Mouse (Mus musculus): ENCODE measurements around the gene Tbc1d17. TPM values are rescaled to one million over a fixed set of nuclear protein-coding genes. Genes with fewer than 3 reads are reported as not detected.
A peak's percentile ranks its signal among the peaks of the same experiment; 100 is the strongest.

The Tbc1d17 gene
- polyA plus RNA-seq (2016; fragmentation: Nextera tagmentation; extraction: Ambion mirVana) = 77.8 and 89.4 TPM in 2 replicates

GRCm38 (mm10) chr7:44848561-44849415 lies at the start of gene Tbc1d17, which contains the start of gene Akt1s1:
Gene Tbc1d17 (minus strand): TSS chr7:44849079.
Gene Akt1s1 (plus strand): TSS chr7:44848991.
- Histone ChIP-seq H3K27me3 (ENCODE audit: low read depth, poor library complexity, severe bottlenecking) (no peaks in the 10 kb centered on the region), H3K36me3 (peaks cover 53% of the 10 kb centered on the region), H3K27ac (replicated peaks) (peak within 1 kb of the TSS; percentile 97), H3K9me3 (replicated peaks) (no peaks in the 10 kb centered on the region), H3K4me3 (peak within 1 kb of the TSS; percentile 85), H3K4me1 (peaks cover 43% of the 10 kb centered on the region)
- WGBS = under 1% methylated on average over 54 of the region's 54 CpGs
- DNase-seq (ENCODE audit: low spot score) = peak; percentile 96

GRCm38 (mm10) chr7:44898607-44899006 lies 49.7 kb upstream of the Tbc1d17 start:
- Histone ChIP-seq H3K4me1 (peaks cover 82% of the 10 kb centered on the region), H3K4me3 (peak overlapping the region; percentile 75), H3K9me3 (replicated peaks) (no peaks in the 10 kb centered on the region), H3K27ac (replicated peaks) (peak overlapping the region; percentile 69), H3K36me3 (peaks cover 53% of the 10 kb centered on the region), H3K27me3 (ENCODE audit: low read depth, poor library complexity, severe bottlenecking) (no peaks in the 10 kb centered on the region)
- 39% methylated on average over 19 of the region's 19 CpGs for WGBS
- peak; percentile 39 for DNase-seq (ENCODE audit: low spot score)

- WGBS = 44% methylated on average over 10 of the region's 10 CpGs
- H3K4me1 ChIP-seq = peaks cover 85% of the 10 kb centered on the region
- peaks cover 35% of the 10 kb centered on the region for H3K36me3 ChIP-seq
Measured at GRCm38 (mm10) chr7:44896499-44896898, 47.6 kb upstream of the Tbc1d17 start.

GRCm38 (mm10) chr7:44895593-44896434 lies 46.9 kb upstream of the Tbc1d17 start, which contains the start of gene Fuz:
Gene Fuz (plus strand): TSS chr7:44896079.
- Histone ChIP-seq H3K36me3 (peaks cover 36% of the 10 kb centered on the region), H3K27me3 (ENCODE audit: low read depth, poor library complexity, severe bottlenecking) (no peaks in the 10 kb centered on the region), H3K4me1 (peaks cover 85% of the 10 kb centered on the region), H3K27ac (replicated peaks) (peak within 1 kb of the TSS; percentile 95), H3K4me3 (peak within 1 kb of the TSS; percentile 75), H3K9me3 (replicated peaks) (no peaks in the 10 kb centered on the region)
- DNase-seq (ENCODE audit: low spot score) = peak; percentile 93
- under 1% methylated on average over 34 of the region's 34 CpGs for WGBS

More at GRCm38 (mm10) chr7:44896499-44896898, 47.6 kb upstream of the Tbc1d17 start:
- H3K27ac ChIP-seq (replicated peaks) = peak overlapping the region; percentile 95
- DNase-seq (ENCODE audit: low spot score) = no peak
- peak overlapping the region; percentile 75 for H3K4me3 ChIP-seq
- no peaks in the 10 kb centered on the region for H3K27me3 ChIP-seq (ENCODE audit: low read depth, poor library complexity, severe bottlenecking)
- no peaks in the 10 kb centered on the region for H3K9me3 ChIP-seq (replicated peaks)

- Histone ChIP-seq H3K27ac (replicated peaks) (peak overlapping the region; percentile 95), H3K27me3 (ENCODE audit: low read depth, poor library complexity, severe bottlenecking) (no peaks in the 10 kb centered on the region), H3K9me3 (replicated peaks) (no peaks in the 10 kb centered on the region), H3K4me1 (peaks cover 85% of the 10 kb centered on the region), H3K4me3 (peak overlapping the region; percentile 75), H3K36me3 (peaks cover 36% of the 10 kb centered on the region)
- DNase-seq (ENCODE audit: low spot score) = no peak
- WGBS = 62% methylated on average over 7 of the region's 7 CpGs
Measured at GRCm38 (mm10) chr7:44895206-44895592, 46.3 kb upstream of the Tbc1d17 start.

- Histone ChIP-seq H3K9me3 (replicated peaks) (no peaks in the 10 kb centered on the region), H3K27me3 (ENCODE audit: low read depth, poor library complexity, severe bottlenecking) (no peaks in the 10 kb centered on the region), H3K36me3 (peaks cover 35% of the 10 kb centered on the region), H3K4me1 (peaks cover 80% of the 10 kb centered on the region), H3K27ac (replicated peaks) (peak overlapping the region; percentile 95), H3K4me3 (no peak overlapping the region)
- DNase-seq (ENCODE audit: low spot score) = no peak
- WGBS = 88% methylated on average over 3 of the region's 3 CpGs
Measured at GRCm38 (mm10) chr7:44894175-44894574, 45.3 kb upstream of the Tbc1d17 start.

GRCm38 (mm10) chr7:44893197-44893596 lies 44.3 kb upstream of the Tbc1d17 start:
- Histone ChIP-seq H3K4me1 (peaks cover 80% of the 10 kb centered on the region), H3K36me3 (peaks cover 35% of the 10 kb centered on the region), H3K27ac (replicated peaks) (peak overlapping the region; percentile 95), H3K9me3 (replicated peaks) (no peaks in the 10 kb centered on the region), H3K4me3 (peak overlapping the region; percentile 90), H3K27me3 (ENCODE audit: low read depth, poor library complexity, severe bottlenecking) (no peaks in the 10 kb centered on the region)
- WGBS = 15% methylated on average over 8 of the region's 8 CpGs
- peak; percentile 45 for DNase-seq (ENCODE audit: low spot score)

GRCm38 (mm10) chr7:44892276-44892921 lies 43.5 kb upstream of the Tbc1d17 start, which contains the start of gene Med25:
Gene Med25 (minus strand): TSS chr7:44892712.
- under 1% methylated on average over 56 of the region's 56 CpGs for WGBS
- peaks cover 74% of the 10 kb centered on the region for H3K4me1 ChIP-seq

GRCm38 (mm10) chr7:44891611-44892010 lies 42.7 kb upstream of the Tbc1d17 start:
- WGBS = 33% methylated on average over 6 of the region's 6 CpGs
- no peak for DNase-seq (ENCODE audit: low spot score)
- peak overlapping the region; percentile 90 for H3K4me3 ChIP-seq
- peaks cover 45% of the 10 kb centered on the region for H3K36me3 ChIP-seq
- H3K27ac ChIP-seq (replicated peaks) = peak overlapping the region; percentile 95
- H3K9me3 ChIP-seq (replicated peaks) = no peaks in the 10 kb centered on the region
- H3K27me3 ChIP-seq (ENCODE audit: low read depth, poor library complexity, severe bottlenecking) = no peaks in the 10 kb centered on the region
- peaks cover 73% of the 10 kb centered on the region for H3K4me1 ChIP-seq

More at GRCm38 (mm10) chr7:44892276-44892921, 43.5 kb upstream of the Tbc1d17 start, which contains the start of gene Med25:
- Histone ChIP-seq H3K27me3 (ENCODE audit: low read depth, poor library complexity, severe bottlenecking) (no peaks in the 10 kb centered on the region), H3K4me3 (peak within 1 kb of the TSS; percentile 90), H3K36me3 (peaks cover 39% of the 10 kb centered on the region), H3K9me3 (replicated peaks) (no peaks in the 10 kb centered on the region), H3K27ac (replicated peaks) (peak within 1 kb of the TSS; percentile 95)
- peak; percentile 96 for DNase-seq (ENCODE audit: low spot score)

GRCm38 (mm10) chr7:44890737-44891136 lies 41.9 kb upstream of the Tbc1d17 start:
- H3K27me3 ChIP-seq (ENCODE audit: low read depth, poor library complexity, severe bottlenecking) = no peaks in the 10 kb centered on the region
- H3K27ac ChIP-seq (replicated peaks) = peak overlapping the region; percentile 95
- H3K9me3 ChIP-seq (replicated peaks) = no peaks in the 10 kb centered on the region
- peaks cover 76% of the 10 kb centered on the region for H3K4me1 ChIP-seq
- H3K4me3 ChIP-seq = peak overlapping the region; percentile 90
- DNase-seq (ENCODE audit: low spot score) = no peak
- WGBS = 90% methylated on average over 4 of the region's 4 CpGs
- peaks cover 53% of the 10 kb centered on the region for H3K36me3 ChIP-seq

- H3K9me3 ChIP-seq (replicated peaks) = no peaks in the 10 kb centered on the region
- H3K27me3 ChIP-seq (ENCODE audit: low read depth, poor library complexity, severe bottlenecking) = no peaks in the 10 kb centered on the region
- peaks cover 76% of the 10 kb centered on the region for H3K4me1 ChIP-seq
- H3K27ac ChIP-seq (replicated peaks) = 0 out of 2 replicates have a peak overlapping the region, but pooled peaks have one; percentile 95
- 92% methylated on average over 7 of the region's 7 CpGs for WGBS
- peaks cover 59% of the 10 kb centered on the region for H3K36me3 ChIP-seq
- H3K4me3 ChIP-seq = peak overlapping the region; percentile 90
- no peak for DNase-seq (ENCODE audit: low spot score)
Measured at GRCm38 (mm10) chr7:44890180-44890579, 41.3 kb upstream of the Tbc1d17 start.
